Mouse (Mus musculus) gastrocnemius, postnatal 25 days (tissue): ENCODE data around the gene Rnft1. TPM values are rescaled to one million over a fixed set of nuclear protein-coding genes. Genes with fewer than 3 reads are reported as not detected.
"Not testable (repeated sequence)": the region's sequence is repeated elsewhere in the genome, so short reads cannot be mapped to it uniquely, and the experiment has no call there.

ENCODE experiments used
- DNase-seq: peaks from one replicate; pipeline ENCODE4 v3.0.0; 2022
- total RNA-seq, 2 experiments: library from RNA; stranded (reverse); gene quantifications; 1 replicate in 1 of 2; 2 replicates in 1 of 2; pipeline ENCODE4 v1.2.3; 2021

The Rnft1 gene
- total RNA-seq, 2 experiments from 2014 or later: 41.5 to 48.9 TPM

GRCm38 (mm10) chr11:86519751-86520150, 35.3 kb downstream of the Rnft1 start:
- no peak for DNase-seq

GRCm38 (mm10) chr11:86527528-86527927, 43.1 kb downstream of the Rnft1 start:
- DNase-seq: no peak

DNA sequence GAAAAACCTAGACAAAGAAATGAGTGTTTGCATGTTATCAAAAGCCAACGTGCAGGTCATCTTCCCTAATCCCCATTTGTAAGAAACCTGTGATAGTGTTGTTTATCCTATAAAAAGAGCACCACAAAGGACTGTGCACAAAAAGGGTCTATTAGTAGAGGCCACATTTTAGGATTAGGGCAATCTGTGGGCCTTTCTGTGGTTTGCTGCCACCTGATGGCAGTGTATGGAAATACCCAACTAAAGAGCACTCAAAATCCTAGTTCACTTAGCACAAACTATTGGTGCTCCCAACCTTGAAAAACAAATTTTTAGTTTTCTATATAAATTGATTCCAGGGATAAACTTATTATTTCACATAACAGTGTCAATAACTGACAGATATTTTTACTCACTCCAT, 48.4 kb downstream of the Rnft1 start:
- DNase-seq: no peak

DNA sequence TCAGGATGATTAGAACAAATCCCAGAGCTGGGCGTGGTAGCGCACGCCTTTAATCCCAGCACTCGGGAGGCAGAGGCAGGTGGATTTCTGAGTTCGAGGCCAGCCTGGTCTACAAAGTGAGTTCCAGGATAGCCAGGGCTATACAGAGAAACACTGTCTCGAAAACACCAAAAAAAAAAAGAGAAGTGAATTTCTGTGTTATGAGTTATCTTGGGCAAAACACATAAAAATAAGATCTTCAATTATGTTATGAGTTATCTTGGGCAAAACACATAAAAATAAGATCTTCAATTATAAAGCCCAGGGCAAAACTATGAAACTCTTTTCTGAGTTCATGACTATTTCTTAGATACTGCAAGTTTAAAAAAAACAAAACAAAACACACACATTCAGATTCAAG, 48.8 kb downstream of the Rnft1 start:
- not testable (repeated sequence) for DNase-seq

DNA sequence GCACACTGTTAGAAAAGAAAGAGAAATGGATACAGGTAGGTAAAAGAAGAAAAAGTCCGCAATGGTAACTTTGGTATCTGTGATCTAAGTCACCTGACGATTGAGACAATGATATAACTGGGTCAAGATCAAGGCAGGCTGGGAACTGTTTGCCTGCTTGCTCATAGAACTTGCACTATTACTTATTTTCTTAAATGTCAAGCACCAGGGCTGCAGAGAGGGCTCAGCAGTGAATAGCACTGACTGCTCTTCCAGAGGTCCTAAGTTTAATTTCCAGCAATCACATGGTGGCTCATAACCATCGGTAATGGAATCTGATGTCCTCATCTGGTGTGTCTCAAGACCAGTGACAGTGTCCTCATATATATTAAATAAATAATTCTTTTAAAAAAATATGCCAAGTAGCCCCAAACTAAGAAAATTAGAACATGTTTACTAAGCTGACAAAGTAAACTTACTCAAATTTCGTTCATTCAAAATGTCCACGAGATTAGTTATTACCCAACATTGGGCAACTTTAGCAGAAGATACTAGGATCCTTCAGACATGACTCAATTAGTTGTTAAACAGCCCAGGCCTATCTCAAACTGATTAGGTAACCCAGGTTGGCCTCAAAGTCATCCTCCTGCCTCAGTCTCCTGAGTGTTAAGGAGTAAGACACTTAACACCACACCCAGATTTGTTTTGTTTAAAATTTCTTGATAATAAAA, 49.9 kb downstream of the Rnft1 start:
- no peak for DNase-seq

GRCm38 (mm10) chr11:86538786-86539185, 54.3 kb downstream of the Rnft1 start:
- no peak for DNase-seq

GRCm38 (mm10) chr11:86539716-86540475, 55.4 kb downstream of the Rnft1 start:
- DNase-seq: no peak

DNA sequence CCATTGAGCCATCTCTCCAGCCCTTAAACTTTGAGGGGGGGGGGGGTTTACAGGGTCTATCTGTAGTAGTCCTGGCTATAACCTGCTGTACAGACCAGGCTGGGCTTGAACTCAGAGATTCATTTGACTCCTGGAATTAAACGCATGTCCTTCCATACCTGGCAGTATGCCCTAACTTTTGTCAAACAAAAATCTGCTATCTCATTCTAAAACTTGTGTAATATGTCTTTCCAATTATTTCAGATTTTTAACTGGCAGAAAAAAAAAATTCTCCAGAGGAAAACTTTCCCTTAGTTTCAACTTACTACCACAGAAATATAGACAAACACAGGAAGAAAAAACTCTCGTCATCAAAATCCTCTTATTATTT, 56.0 kb downstream of the Rnft1 start:
- no peak for DNase-seq

- DNase-seq: no peak
These were observed 58.4 kb downstream of the Rnft1 start for GRCm38 (mm10) chr11:86542851-86543250.

- DNase-seq: no peak
These were observed 59.6 kb downstream of the Rnft1 start for GRCm38 (mm10) chr11:86543960-86544638.

- DNase-seq: peak; percentile 98
These were observed 60.3 kb downstream of the Rnft1 start, which contains the start of the genes Rps6kb1 and Tubd1 for GRCm38 (mm10) chr11:86544639-86545299. Rps6kb1 (minus strand) TSS chr11:86544805. Tubd1 (plus strand) TSS chr11:86544991.

DNA sequence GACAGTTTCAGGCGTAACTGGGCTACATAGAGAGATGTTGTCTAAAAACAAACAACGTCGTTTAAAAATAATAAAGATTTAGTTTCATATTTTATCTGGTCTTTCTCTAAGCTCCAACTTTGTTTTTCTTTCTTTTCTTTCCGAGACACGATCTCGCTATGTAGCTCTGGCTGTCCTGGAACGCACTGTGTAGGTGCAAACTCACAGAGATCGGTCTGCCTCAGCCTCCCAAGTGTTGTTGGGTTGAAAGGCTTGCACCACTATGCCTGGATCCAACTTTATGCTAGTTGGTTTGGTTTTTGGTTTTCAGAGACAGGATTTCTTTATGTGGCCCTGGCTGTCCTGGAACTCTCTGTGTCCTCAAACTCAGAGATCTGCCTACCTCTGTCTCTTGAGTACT, 61.1 kb downstream of the Rnft1 start:
- DNase-seq: no peak

GRCm38 (mm10) chr11:86547412-86547811, 63.0 kb downstream of the Rnft1 start:
- DNase-seq: no peak

Other genes starting within 250 kb of the Rnft1 start
- gene Ints2, start 227.1 kb upstream of the Rnft1 start, total RNA-seq: 1 to 10 TPM; 3.8 to 4.7 TPM
- gene Med13, start 127.1 kb upstream of the Rnft1 start, total RNA-seq: 10 to 100 TPM; 33.2 to 35.2 TPM
- 10 to 100 TPM; 19.0 to 20.2 TPM for gene Rps6kb1, start 60.1 kb downstream of the Rnft1 start, total RNA-seq
- 1 to 10 TPM; 5.5 to 6.4 TPM for gene Tubd1, start 60.3 kb downstream of the Rnft1 start, total RNA-seq
- 10 to 100 TPM; 83.0 to 89.8 TPM for gene Vmp1, start 199.2 kb downstream of the Rnft1 start, total RNA-seq
- gene Ptrh2, start 199.3 kb downstream of the Rnft1 start, total RNA-seq: 1 to 10 TPM; 5.1 to 5.3 TPM